Mouse (Mus musculus) A20 (cell line): Measurements from ENCODE around the gene Plxnb2.

ENCODE experiments used
- DNase-seq: peaks from one replicate; pipeline ENCODE4 v3.0.0-alpha.2; 2011; ENCODE audit warnings: low read depth, low spot score

Plxnb2 gene

DNA sequence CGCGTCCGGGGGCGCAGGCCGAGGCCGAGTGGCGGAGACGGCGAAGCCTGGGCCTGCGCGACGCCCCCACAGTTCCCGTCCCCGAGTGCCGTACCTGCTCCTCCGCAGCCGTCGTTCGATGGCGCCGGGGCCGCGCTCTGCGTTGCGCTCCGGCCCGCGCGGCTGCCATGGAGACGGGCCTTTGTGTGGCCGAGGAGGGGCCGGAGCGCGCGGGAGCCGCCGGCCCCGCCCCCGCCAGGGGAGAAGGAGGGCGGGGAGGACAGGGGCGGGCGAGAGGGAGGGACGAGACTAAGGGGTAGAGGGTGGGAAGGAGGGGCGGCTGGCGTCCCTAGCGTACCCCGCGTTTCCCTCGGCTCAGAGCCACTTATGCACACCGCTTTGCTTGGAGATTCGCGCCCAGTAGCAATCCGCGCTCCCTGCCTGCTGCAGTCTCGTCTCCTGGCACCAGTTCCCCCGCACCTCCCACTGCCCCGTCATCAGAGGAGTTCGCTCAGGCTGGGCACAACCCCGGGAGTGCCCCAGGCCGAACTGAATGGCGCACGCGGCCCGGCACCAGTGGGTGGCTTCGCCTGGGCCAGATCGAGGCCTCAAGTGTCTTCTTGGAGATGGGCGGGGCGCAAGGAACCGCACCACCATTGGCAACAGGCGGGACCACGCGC lies at the start of gene Plxnb2:
Gene Plxnb2 (minus strand): TSS at position 218 of the 659 bp plus-strand sequence.
- peak; percentile 92 for DNase-seq

DNA sequence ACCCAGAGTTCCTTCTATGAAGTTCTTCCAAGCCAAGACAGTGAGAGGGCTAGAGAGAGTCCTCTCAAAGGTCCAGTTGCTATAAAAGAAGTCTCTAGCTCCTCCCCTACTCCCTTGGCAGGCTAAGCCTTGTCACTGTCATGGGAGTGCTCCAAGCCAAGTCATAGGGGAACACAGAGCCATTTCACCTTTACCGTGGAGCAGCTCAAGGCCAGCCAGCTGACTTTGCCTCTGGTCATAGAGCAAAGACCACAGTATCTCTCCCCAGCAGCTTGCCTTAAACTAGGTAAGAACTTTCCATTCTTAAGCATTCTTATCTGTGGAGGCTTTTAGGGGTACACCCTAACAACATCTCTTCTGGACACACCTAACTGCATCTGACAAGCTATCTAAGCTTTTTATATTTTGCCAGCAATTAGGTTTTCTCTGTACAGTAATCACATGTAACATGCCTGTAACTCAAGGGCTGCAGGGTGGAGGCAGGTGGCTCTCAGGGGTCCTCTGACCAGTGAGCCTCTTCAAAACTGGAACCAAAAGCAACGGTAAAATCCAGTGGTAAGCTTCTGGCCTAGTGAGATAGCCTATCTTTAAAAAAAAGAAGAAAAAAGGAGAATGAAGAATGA lies 35.1 kb upstream of the Plxnb2 start:
- no peak for DNase-seq

DNA sequence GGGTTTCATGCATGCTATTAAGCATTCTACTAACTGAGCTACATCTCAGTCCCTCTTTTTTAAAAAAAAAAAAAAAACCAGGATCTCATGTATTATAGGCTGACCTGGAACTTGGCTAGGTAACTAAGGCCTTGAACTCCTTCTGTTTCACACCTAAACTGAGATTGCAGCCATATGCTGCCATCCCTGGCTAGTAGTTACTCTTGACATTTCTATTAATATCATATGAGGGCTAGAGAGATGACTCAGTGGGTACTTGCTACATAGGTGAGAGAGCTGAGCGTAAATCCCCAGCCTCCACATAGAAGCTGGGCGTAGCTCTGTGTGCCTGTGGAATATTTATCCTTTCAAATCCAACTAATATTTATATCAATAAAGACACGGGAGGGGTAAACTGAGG lies 34.4 kb upstream of the Plxnb2 start:
- no peak for DNase-seq

DNA sequence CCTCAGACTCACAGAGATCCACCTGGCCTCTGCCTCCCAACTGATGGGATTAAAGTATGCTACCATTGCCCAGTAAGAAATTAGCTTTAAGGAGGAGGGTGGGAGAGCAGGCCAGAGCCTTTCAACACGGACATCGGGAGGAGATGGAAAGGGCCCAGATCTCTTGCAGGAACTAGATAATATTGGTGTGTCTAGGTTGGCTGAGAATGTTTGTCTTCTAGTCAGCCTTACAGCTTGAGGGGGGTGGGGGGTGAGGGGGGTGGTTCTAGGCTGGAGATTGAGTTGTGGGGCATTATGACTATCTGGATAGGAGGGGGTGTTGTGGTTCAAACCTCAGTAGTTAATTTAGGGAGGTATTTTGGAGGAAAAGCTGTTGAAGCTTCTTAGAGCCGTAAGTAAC lies 32.9 kb upstream of the Plxnb2 start:
- DNase-seq: no peak

DNA sequence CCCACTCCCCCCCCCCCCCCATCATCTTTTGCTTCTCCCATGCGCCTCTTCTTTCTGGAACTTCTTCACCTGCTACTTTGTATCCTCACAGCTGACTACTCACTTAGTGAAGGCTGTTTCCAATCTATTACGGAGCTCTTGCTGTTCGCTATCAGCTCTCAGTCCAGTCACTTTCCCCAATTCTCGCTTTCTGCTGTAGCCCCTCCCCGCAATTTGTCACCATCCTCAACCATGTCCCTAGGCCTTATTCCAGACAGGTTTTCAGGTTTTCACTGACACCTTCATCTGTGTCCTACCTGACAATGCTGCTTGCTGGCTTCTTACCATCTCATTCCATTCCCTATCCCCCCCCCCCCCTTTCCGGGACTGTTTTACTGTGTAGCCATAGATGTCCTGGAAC lies 31.9 kb upstream of the Plxnb2 start:
- DNase-seq: no peak

DNA sequence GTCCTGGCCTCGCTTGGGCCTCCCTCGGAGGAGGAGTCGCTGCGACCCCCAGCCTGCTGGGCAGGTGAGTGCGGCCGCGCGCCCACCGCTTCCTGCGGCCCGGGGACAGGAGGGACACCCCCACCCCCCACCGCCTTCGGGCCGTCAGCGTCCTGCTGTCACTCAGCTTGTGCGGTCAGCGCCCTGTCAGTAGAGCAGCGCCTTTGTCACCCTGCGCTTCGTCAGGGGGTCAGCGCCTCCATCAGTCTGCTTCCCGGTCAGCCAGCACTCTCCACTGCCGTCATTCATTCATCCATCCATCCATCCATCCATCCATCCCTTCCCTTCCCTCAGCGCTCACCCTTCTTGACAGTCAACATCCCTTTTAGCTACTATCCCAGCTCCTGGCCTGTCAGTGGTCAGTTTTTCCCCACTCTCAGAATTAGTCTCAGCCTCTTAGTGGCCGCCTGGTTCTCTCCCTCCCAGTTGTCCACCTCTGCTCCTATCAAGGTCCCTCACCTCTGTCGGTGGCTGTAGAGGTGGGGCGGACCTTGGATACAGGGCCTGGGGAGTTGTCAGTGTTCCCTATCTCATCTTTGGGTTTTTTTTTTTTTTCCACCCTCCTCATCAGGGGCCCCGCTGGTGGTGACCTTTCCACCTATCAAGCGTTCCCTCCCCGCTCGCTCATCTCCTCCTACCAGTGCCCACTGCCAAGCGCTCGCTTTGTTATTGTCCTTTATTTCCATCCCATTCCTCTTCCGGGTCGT lies 31.3 kb upstream of the Plxnb2 start:
- DNase-seq: no peak

DNA sequence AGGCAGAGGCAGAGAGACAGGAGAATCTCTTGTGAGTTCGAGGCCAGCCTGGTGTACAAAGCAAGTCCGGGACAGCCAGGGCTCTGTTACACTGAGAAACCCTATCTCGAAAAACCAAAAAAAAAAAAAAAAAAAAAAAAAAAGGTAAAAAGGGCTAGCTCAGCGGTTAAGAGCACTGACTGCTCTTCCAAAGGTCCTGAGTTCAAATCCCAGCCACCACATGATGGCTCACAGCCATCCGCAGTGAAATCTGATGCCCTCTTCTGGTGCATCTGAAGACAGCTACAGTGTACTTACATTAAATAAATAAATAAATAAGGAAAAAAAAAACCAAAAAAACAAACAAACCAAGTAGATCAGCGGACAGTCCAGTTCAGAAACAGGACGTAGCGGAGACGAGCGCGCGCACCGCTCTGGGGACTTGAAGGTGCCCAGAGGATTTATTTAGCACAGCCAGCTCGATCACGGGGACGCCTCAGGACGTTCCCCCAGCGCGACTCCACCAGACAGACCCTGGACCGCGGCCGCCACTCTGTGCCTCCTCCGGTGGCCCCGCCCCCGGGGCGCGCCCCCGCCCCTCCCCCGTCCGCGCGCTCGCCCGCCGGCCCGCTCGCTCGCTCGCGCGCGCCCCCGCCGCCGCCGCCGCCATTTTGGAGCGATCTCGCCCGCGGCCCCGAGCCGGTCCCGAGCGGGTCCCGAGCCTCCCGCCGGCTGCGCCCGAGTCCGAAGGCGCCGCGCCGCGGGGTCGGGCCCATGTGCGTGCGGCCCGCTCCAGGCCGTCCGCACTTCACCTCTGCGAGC lies 30.5 kb upstream of the Plxnb2 start, which contains the start of gene Ppp6r2:
Gene Ppp6r2 (plus strand): TSS at position 639 of the 801 bp plus-strand sequence.
- DNase-seq: peak; percentile 91

DNA sequence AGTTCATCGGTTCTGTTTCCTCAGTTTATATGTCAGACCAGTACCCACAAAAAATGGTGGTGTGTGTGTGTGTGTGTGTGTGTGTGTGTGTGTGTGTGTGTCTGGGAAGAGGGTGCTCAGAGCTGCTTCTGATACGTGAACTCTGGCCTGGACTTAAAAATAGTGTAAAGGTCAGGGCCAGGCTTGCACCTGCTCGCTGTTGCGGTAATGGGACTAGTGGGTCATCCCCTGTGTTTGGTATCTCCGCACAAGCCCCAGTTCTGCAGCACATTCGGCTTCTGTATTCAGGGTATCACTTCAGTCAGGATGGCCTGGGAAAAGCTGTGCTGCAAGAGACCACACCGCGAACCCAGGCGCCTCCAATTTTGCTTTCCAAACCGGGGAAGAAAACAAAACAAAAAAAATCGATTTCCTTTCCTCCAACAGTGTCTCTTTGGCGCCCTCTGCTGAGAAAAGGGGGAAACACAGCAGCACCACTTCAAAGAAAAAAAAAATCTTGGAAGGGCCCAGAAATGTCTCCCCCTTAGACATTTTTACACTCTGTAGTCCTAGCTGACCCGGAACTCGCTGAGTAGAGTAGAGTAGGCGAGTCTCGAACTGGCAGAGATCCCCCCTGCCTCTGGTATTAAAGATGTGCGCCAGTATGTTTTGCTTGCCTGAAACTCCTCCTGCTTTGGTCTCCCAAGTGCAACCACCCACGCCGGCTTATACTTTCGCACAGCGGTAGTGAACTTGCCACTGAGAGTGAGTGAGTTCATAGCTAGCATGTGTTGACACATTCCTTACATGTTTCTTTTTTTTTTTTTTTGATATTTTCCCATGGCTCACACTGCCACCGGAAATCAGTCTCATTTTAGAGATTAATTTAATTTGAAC lies 29.5 kb upstream of the Plxnb2 start:
- DNase-seq: peak; percentile 94

DNA sequence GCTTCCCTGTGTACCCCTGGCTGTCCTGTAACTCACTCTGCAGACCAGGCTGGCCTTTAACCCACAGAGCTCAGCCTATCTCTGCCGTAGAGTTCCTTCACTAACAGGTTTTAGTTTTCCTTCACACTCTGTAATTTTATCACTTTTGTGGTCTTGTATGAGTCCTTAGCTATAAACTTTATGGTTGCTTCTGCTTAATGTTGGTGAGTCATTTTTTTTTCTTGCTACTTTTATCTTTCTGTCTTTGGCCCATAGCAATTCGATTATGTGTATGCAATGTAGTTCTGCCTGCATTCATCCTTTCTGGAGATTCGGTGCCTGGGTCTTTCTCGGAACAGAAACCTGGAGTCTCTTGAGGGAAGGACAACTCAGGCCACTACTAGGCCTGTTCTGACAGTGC lies 26.9 kb upstream of the Plxnb2 start:
- DNase-seq: no peak

DNA sequence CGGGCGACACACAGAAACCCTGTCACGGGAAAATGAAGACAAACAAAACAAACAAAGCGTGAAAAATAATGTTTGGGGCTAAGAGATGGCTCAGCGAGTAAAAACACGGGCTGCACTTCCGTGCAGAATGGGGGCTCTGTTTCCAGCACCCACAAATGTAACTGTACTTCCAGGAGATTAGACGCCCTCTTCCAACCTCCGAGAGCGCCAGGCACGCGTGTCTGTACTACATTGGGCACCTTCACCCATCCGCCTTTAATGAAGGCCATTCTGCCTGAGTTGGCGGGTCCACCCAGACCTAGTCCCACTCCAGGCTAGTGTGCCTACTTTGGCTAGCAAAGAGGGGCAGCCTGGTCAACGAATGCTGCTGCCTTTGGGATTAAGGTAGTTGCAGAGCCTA lies 16.5 kb upstream of the Plxnb2 start:
- no peak for DNase-seq

DNA sequence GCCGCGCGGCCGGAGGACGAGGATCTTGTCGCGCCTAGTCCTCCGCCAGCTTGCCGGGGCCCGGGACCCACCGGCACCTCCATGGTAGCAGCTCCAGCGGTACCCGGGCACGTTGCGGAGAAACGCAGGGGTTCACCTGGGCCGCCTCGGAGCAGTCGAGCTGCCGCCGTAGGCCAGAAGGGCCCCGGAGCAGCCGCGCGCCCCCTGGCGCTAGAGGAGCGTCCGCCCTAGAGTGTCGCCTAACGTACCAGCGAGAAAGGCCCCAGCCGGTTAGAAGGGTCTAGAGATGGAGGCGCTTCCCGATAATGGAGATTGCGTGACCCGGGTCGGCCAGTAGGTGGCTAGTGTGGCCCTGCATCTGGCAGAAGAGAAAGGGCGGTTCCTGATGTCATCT lies 15.7 kb upstream of the Plxnb2 start, which contains the start of gene Dennd6b:
Gene Dennd6b (minus strand): TSS at position 184 of the 394 bp plus-strand sequence.
- peak; percentile 98 for DNase-seq

DNA sequence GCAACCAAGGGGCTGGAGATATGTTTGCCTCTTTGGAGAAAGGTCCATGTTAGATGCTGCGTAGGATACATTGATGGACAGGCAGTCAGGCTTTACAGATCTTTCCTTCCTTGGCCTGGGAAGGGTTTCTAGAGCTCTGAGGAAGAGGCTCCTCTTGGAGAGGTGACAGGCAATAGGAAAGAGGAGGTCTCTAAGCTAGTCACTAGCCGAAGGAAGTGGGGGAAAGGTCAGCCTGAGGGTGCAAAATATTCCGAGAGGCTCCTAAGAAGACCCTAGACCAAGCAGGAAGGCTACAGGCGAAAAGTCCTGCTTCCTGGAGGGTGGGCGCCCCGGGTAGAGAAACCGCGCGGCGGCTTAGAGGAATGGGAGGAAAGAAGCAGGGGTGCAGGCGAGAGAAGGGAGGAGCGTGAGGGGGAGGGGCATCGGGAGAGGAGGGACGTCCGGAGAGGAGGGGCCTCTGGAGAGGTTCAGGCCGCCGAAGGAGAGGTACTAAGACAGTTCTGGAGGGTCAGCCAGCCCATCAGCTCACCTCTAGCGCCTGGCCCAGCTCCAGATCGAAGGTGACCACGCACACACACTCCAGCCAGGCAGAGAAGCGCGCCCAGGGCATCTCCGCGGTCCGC lies 15.2 kb upstream of the Plxnb2 start:
- DNase-seq: peak; percentile 93

DNA sequence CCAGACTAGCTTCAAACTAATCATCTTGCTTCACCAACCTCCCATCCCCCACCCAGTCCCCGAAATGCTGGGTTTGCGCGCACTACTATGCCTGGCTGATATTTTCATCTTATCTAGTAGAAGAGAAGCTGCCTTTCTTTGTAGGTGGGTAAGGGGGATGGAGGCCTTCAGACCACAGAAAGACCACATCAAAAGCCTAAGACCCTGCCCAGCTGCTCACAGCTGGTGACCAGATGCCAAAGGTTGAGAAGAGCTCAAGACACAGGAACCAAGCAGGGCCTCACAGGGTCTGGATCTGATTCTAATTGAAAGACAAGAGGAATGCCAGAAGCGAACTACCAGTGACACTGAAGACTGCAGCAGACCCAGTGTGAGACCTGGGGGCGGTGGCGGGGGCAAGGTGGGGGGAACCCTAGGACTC lies 14.7 kb upstream of the Plxnb2 start:
- peak; percentile 58 for DNase-seq

DNA sequence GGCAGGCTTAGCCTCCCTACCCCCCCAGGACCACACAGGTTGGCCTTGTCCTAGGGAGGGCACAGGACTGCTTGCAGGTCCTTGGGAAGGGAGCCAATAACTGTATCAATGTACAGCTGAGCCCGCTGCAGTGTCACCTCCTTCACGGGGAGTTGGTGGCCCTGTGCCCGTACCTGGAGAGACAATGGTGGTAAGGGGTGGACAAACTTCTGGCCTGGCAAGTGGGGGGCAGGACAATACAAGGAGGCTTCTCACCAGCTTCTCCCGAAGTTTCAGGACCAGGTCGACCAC lies 4.3 kb upstream of the Plxnb2 start:
- DNase-seq: no peak

DNA sequence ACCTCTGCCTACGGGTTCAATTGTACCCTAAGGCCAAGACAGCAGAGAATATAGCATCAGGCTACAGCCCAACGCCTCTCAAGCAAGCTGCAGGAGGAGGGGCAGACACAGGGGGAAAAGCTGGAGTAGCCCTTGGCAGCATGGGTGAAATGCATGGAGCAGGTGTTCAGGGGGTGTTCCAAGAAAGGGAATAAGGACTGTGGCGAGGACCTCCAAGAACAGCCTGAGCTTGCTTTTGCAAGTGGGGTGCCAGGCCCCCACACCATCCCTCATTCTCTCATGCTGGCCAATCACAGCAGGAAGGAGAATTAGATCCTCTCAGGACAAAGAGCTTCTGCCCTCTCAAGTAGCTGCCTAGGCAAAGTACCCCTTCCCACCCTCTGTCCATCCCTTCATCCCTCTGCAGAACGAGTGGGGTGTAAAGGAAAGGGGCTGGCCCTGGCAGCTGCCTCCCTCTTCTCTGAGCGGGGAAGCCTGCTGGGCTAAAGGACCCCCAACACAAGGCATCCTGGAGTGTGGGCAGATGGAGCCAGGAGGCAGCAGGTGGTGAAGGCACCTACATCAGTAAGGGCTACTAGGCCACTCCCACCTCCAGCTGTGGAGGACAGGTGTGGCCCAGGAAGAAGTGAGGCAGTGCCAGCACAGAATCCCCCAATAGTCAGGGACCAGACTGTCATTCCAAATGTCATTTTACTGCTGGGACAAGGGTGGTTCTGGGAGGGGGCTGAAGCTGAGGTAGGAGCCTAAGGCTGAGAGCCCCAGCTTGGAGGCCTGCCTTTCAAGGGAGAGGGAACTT lies 3.8 kb upstream of the Plxnb2 start:
- DNase-seq: no peak

DNA sequence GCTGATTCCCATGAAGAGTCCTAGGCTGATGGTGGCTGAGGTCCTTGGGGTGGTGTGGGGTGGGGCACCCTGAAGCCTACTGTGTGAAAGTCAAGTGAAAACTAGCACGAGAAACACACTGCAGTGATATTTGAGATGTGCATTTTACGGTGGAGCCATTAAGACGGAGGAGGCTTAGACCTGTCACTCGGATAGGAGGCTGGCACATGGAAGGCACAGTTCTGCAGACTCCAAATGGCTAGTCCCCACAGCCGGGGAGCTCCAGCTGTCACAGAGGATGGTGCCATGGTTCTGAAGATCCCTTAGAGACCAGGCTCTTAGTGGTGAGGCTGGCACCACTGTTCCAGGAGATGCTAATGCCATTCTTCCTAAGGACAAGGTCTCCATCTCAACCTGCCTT lies 2.3 kb upstream of the Plxnb2 start:
- no peak for DNase-seq

DNA sequence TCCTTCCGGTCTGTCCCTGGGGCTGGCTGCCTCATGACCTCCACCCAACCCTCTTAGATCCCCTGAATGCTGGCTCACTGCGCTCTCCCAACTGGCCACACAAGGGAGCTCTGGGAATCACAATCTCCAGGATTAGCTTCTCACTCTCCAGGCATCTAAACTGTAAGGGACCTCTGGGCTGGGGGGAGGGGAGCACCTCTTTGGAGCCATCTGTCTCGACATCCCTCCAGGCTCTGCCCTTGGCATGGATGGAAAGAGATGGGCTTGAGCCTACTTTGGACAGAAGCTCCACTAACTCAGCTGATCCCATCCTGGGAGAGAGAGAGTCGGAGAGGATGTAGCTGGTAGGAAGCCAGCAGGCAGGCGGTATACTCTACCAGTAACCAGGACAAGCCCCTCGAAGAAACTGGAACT lies 1.7 kb upstream of the Plxnb2 start:
- no peak for DNase-seq

DNA sequence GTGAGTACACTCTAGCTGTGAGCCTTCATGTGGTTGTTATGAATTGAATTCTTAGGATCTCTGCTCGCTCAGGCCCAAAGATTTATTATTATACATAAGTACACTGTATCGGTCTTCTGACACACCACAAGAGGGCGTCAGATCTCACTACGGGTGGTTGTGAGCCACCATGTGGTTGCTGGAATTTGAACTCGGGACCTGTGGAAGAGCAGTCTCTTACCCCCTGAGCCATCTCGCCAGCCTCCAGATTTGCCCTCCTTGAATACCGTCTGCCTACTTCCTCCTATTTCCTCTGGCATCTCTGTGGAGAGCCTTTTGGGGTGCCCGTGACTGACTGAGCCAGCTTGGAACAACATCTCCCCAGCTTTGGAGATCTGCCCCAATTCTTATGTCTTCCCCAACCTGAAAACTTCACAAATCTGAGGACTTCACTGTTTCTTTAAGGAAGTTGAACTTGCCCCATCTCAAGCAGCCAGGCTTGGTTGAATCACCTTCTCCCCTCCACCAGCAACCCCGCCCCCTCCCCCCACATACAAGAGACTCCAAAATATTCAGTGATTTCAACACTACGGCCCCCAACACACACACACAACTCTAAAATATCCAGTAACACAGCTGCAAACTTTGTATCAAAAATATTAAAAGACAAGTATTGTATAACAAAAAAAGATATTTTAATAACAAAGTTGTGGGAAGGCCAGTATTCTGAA lies 1.1 kb upstream of the Plxnb2 start:
- DNase-seq: peak; percentile 35

DNA sequence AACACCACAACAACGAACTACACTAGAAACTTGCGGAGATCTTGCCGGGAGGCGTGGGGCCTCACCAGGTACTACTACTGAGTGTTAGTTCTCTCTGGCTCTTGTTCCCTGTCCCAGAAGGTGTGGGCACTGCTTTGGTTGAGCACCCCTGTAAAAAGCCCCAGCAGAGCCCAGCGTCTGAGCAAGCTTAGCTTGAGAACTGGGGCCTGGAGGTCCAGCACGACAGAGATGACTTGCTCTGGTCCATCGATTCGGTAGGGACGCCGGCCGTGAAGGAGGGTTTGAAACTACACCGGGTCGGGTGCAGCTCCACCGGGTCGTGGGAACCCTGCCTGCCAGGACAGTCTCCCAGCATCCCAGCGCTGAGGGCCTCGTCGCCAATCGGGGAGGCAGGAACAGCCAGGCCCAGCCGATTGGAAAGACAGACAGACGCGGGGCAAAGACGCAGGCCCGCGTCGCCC lies 477 bp downstream of the Plxnb2 start:
- DNase-seq: peak; percentile 70
